Mouse (Mus musculus): ENCODE results near the gene Tmem151b.

DNA sequence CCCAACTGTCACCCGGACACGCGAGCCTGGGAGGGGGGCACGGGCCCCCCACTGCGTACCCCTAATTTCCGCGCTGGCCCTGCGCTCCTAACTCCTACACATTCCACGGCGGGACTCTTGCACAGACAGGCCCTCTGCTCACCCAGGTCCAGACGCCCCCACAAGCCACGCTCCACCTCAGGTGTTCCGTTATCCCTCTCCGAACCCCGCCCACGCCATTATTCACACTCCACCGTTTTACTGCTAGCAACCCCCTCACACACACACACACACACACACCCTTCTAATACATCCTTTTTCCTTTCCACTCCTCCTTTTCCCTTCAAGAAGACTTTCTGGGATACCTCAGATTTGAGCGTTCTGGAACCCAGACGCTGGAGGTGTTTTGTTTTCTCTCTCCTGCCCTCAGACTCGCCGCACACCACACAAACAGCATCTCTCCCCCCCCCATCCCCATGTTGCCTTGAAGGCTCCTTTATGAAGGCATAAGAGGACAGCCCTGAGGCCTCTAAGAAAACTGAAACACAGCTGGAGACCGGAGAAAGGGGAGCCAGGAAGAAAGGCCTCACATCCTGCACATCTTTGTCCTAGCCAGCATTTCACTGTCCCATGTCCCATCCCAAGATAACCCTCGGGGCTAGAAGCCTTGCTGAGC, 46.4 kb upstream of the Tmem151b start:
- TF ChIP-seq CTCF (IDR thresholded peaks at IDR 0.05; ENCODE audit: insufficient read depth, low read depth, low read length) (no peak), POLR2A (IDR thresholded peaks at IDR 0.05; ENCODE audit: insufficient read depth, low read depth, low read length) (no peak)
